Mouse (Mus musculus): ENCODE data around the gene Cdc40.

- TF ChIP-seq CTCF (IDR thresholded peaks at IDR 0.05) (no peak), EP300 (IDR thresholded peaks at IDR 0.05) (no peak)
Observed at GRCm38 (mm10) chr10:40879969-40880368, 3.1 kb downstream of the Cdc40 start.

Measured in lung, postnatal 0 days (tissue).